Mouse (Mus musculus) stomach, embryonic 15.5 days (tissue): ENCODE results near the gene Psma4. TPM values are rescaled to one million over a fixed set of nuclear protein-coding genes. Genes with fewer than 3 reads are reported as not detected.

Experiments
- ATAC-seq: fragments of 200-750 bp; cut with Nextera tagmentation; 2 replicates; pipeline ENCODE4 v1.8.0; 2017; ENCODE audit warnings: low read depth, moderate number of reproducible peaks, moderate TSS enrichment; ENCODE audit not compliant: insufficient read depth, low FRiP score
- H3K27ac ChIP-seq: fragments of 300-500 bp; sonication (generic); 2 replicates; pipeline ENCODE4 v1.5.1; 2015; ENCODE audit warnings: mild to moderate bottlenecking, inconsistent platforms
- H3K27me3 ChIP-seq: fragments of 300-500 bp; sonication (generic); replicated peaks from 2 replicates; pipeline ENCODE4 v1.6.1; 2015; ENCODE audit warnings: inconsistent platforms
- H3K36me3 ChIP-seq: fragments of 300-500 bp; sonication (generic); 2 replicates; pipeline ENCODE4 v1.6.1; 2015; ENCODE audit warnings: inconsistent platforms
- H3K4me1 ChIP-seq: fragments of 300-500 bp; sonication (generic); 2 replicates; pipeline ENCODE4 v1.6.1; 2015; ENCODE audit warnings: inconsistent platforms
- H3K4me2 ChIP-seq: fragments of 300-500 bp; sonication (generic); 2 replicates; pipeline ENCODE4 v1.6.1; 2015; ENCODE audit warnings: mild to moderate bottlenecking, inconsistent platforms
- H3K4me3 ChIP-seq: fragments of 300-500 bp; sonication (generic); replicated peaks from 2 replicates; pipeline ENCODE4 v1.5.1; 2015; ENCODE audit warnings: inconsistent platforms
- H3K9ac ChIP-seq: fragments of 300-500 bp; sonication (generic); 2 replicates; pipeline ENCODE4 v1.6.1; 2015; ENCODE audit warnings: inconsistent platforms
- H3K9me3 ChIP-seq: fragments of 300-500 bp; sonication (generic); 2 replicates; pipeline ENCODE4 v1.6.1; 2016; ENCODE audit warnings: inconsistent platforms
- WGBS: fragments of 180-500 bp; shearing (Covaris S2); methylation state at CpG from one replicate; pipeline ENCODE4 v1.1.7; 2015; 5-methylcytosine and 5-hydroxymethylcytosine counted together
- polyA plus RNA-seq: library from polyadenylated mRNA; unstranded; fragments of >200 nt; fragmentation: Nextera tagmentation; extraction: Ambion mirVana; gene quantifications from 2 replicates; pipeline ENCODE4 v1.2.1, GENCODE M21; 2015

The Psma4 gene
- polyA plus RNA-seq, 1 experiment from 2014 or later, result 286 TPM

DNA sequence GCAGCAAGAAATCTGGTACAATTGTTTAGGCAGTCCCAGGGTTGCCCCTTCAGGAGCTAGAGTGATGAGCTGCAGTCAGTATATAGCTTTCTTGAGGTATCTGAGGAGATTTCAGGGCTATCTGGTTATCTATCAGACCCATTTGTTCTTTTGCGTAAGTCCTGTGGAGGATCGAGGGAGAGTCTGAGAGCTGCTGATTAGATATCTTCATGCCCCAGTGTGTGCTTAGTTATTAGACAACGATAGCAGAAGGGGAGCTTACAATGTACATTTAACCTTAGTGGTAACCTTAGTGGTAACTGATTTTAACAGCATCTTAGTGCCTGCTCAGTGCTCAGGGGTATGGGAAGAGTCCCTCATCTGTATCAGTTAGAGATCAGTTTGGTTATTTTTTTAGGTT lies 45.1 kb downstream of the Psma4 start:
- no peak overlapping the region for H3K4me3 ChIP-seq
- H3K4me2 ChIP-seq, result no peak overlapping the region
- H3K9me3 ChIP-seq, result no peaks in the 10 kb centered on the region
- ATAC-seq, result no peak
- H3K4me1 ChIP-seq, result no peaks in the 10 kb centered on the region
- 66% methylated on average over 3 of the region's 3 CpGs for WGBS
- no peaks in the 10 kb centered on the region for H3K27me3 ChIP-seq
- no peak overlapping the region for H3K9ac ChIP-seq
- H3K36me3 ChIP-seq, result no peaks in the 10 kb centered on the region
- H3K27ac ChIP-seq, result no peak overlapping the region

DNA sequence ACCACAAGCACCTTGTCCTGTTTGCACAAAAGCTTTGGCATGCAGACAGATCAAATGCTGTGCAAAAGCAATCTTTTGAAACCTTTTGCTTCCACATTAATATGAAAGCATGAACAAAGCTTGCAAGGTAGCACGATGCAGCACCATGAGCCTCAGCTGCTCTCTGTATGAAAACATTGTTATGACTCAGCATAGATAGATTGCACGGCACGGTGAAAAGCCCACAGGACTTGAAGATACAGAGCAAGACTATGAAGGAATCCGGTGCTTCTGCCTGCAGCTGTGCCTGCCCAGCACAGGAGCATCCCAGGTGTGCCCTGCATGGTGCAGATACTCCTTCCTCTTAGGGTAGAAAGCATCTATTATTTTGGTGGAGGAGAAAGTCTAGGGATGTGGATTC lies 53.0 kb downstream of the Psma4 start:
- 50% methylated on average over 4 of the region's 4 CpGs for WGBS

More for the DNA sequence above, 53.0 kb downstream of the Psma4 start:
- Histone ChIP-seq H3K36me3 (no peaks in the 10 kb centered on the region), H3K4me2 (no peak overlapping the region), H3K9me3 (no peaks in the 10 kb centered on the region), H3K9ac (no peak overlapping the region), H3K27ac (no peak overlapping the region), H3K27me3 (no peaks in the 10 kb centered on the region), H3K4me3 (no peak overlapping the region), H3K4me1 (no peaks in the 10 kb centered on the region)
- no peak for ATAC-seq

Other genes with a start within 250 kb of the Psma4 start
- gene Wdr61, start 216.3 kb upstream of the Psma4 start, polyA plus RNA-seq, result 147 and 164 TPM in 2 replicates
- gene Crabp1, start 186.0 kb upstream of the Psma4 start, polyA plus RNA-seq, result 45.9 and 72.7 TPM in 2 replicates
- gene Ireb2, start 87.0 kb upstream of the Psma4 start, polyA plus RNA-seq, result 24.9 and 29.0 TPM in 2 replicates
- gene Hykk, start 33.5 kb upstream of the Psma4 start, polyA plus RNA-seq, result 3.7 and 3.8 TPM in 2 replicates
- gene AY074887, start 208 bp downstream of the Psma4 start, polyA plus RNA-seq, result 0.48 and 0.77 TPM in 2 replicates
- gene Chrna5, start 30.1 kb downstream of the Psma4 start, polyA plus RNA-seq, result 2.7 and 3.0 TPM in 2 replicates
- 7.9 and 8.2 TPM in 2 replicates for gene Chrna3, start 75.8 kb downstream of the Psma4 start, polyA plus RNA-seq
- gene Chrnb4, start 98.0 kb downstream of the Psma4 start, polyA plus RNA-seq, result 3.4 and 3.5 TPM in 2 replicates
- gene Ube2q2, start 198.1 kb downstream of the Psma4 start, polyA plus RNA-seq, result 31.1 and 32.5 TPM in 2 replicates